Mouse (Mus musculus): ENCODE measurements around the gene Cep112. TPM values are rescaled to one million over a fixed set of nuclear protein-coding genes. Genes with fewer than 3 reads are reported as not detected.

Gene Cep112
- polyA plus RNA-seq, 1 experiment from 2014 or later: 1.4 TPM

DNA sequence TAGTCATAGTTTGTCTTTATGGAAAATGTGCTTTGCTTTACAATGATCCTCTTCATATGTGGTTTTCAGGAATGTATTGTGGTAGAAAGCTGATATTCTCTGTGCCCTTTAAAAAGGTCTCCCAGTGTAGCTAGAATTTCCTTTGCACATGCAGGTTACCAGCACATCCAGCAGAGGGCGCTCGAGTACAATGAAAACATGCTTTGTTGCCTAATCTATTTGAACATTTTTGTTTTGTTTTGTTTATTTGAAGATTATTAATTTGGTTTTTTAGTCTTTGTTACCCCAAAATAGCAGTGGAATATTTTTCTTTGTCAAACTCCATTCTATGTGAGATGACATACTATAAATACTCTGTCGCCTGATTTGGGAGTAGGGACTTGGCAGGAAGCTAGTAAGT lies 24.8 kb downstream of the Cep112 start:
- H3K9ac ChIP-seq: no peak overlapping the region
- 0 out of 2 replicates have a peak, but pooled peaks cover 5% of the 10 kb centered on the region for H3K36me3 ChIP-seq
- no peaks in the 10 kb centered on the region for H3K27me3 ChIP-seq
- no peak overlapping the region for H3K27ac ChIP-seq
- peak; percentile 17 for DNase-seq
- ATAC-seq (ENCODE audit: low read depth): no peak
- no peaks in the 10 kb centered on the region for H3K9me3 ChIP-seq (replicated peaks)
- 26% methylated on average over 3 of the region's 3 CpGs for WGBS (ENCODE audit: insufficient replicate concordance)
- H3K4me3 ChIP-seq (replicated peaks): no peak overlapping the region
- H3K4me2 ChIP-seq: no peak overlapping the region
- no peaks in the 10 kb centered on the region for H3K4me1 ChIP-seq (replicated peaks)

- no peak for DNase-seq
- no peak overlapping the region for H3K4me2 ChIP-seq
- no peak for ATAC-seq (ENCODE audit: low read depth)
- H3K27ac ChIP-seq: no peak overlapping the region
- no peak overlapping the region for H3K9ac ChIP-seq
- H3K4me1 ChIP-seq (replicated peaks): no peaks in the 10 kb centered on the region
- 47% methylated on average over 3 of the region's 3 CpGs for WGBS (ENCODE audit: insufficient replicate concordance)
- no peaks in the 10 kb centered on the region for H3K9me3 ChIP-seq (replicated peaks)
- H3K27me3 ChIP-seq: no peaks in the 10 kb centered on the region
- H3K36me3 ChIP-seq: no peaks in the 10 kb centered on the region
- no peak overlapping the region for H3K4me3 ChIP-seq (replicated peaks)
Measured at GRCm38 (mm10) chr11:108459599-108459998, 34.6 kb downstream of the Cep112 start.

GRCm38 (mm10) chr11:108464138-108464537 lies 39.1 kb downstream of the Cep112 start:
- Histone ChIP-seq H3K4me3 (replicated peaks) (no peak overlapping the region), H3K27me3 (no peaks in the 10 kb centered on the region), H3K4me2 (no peak overlapping the region), H3K9me3 (replicated peaks) (no peaks in the 10 kb centered on the region), H3K4me1 (replicated peaks) (no peaks in the 10 kb centered on the region), H3K9ac (no peak overlapping the region), H3K36me3 (no peaks in the 10 kb centered on the region), H3K27ac (no peak overlapping the region)
- 65% methylated on average over 8 of the region's 8 CpGs for WGBS (ENCODE audit: insufficient replicate concordance)
- no peak for DNase-seq
- ATAC-seq (ENCODE audit: low read depth): no peak

DNA sequence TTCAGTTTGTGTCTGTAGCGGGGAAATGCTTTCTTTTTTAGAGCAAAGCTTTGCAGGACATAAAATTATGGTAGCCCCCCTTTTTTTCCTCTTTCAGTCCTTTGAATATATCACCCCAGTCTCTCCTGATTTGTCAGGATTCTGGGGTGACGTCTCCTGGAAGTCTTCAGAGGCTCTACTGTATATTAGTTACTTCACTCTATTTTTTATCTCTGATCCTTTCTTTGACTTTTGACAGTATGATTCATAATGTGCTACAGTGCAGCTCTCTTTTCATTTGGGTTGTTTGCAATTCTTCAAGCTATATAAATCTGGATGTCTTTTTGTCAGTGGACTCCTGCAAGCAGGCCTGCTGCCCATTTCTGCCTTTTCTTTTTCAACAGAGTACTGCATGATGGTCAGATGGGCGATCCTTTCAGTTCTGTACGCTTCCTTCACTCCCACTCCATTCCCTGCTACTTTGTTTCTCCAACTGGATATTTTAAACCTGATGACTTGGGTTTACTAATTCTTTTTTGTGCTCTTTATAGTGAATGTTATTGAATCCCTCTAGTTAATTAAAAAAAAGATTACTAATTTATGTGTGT lies 39.8 kb downstream of the Cep112 start:
- Histone ChIP-seq H3K4me1 (replicated peaks) (no peaks in the 10 kb centered on the region), H3K27ac (no peak overlapping the region), H3K36me3 (no peaks in the 10 kb centered on the region), H3K4me3 (replicated peaks) (no peak overlapping the region), H3K9ac (no peak overlapping the region), H3K27me3 (no peaks in the 10 kb centered on the region), H3K4me2 (no peak overlapping the region), H3K9me3 (replicated peaks) (no peaks in the 10 kb centered on the region)
- WGBS (ENCODE audit: insufficient replicate concordance): 69% methylated on average over 4 of the region's 4 CpGs
- DNase-seq (no peak), ATAC-seq (ENCODE audit: low read depth) (no peak)

- WGBS (ENCODE audit: insufficient replicate concordance): 25% methylated on average over 7 of the region's 7 CpGs
- no peak for ATAC-seq (ENCODE audit: low read depth)
- no peaks in the 10 kb centered on the region for H3K9me3 ChIP-seq (replicated peaks)
- H3K4me3 ChIP-seq (replicated peaks): no peak overlapping the region
- H3K9ac ChIP-seq: no peak overlapping the region
- no peak overlapping the region for H3K4me2 ChIP-seq
- DNase-seq: no peak
- H3K27me3 ChIP-seq: no peaks in the 10 kb centered on the region
- H3K27ac ChIP-seq: no peak overlapping the region
- H3K36me3 ChIP-seq: no peaks in the 10 kb centered on the region
- no peaks in the 10 kb centered on the region for H3K4me1 ChIP-seq (replicated peaks)
Measured at GRCm38 (mm10) chr11:108475738-108476137, 50.7 kb downstream of the Cep112 start.

- Histone ChIP-seq H3K27me3 (no peaks in the 10 kb centered on the region), H3K36me3 (no peaks in the 10 kb centered on the region), H3K9me3 (replicated peaks) (no peaks in the 10 kb centered on the region), H3K4me2 (no peak overlapping the region), H3K4me3 (replicated peaks) (no peak overlapping the region), H3K27ac (no peak overlapping the region), H3K9ac (no peak overlapping the region), H3K4me1 (replicated peaks) (no peaks in the 10 kb centered on the region)
- no peak for DNase-seq
- whole genome bisulfite sequencing (ENCODE audit: insufficient replicate concordance): 58% methylated on average over 1 of the region's 1 CpGs
- ATAC-seq (ENCODE audit: low read depth): no peak
Measured at GRCm38 (mm10) chr11:108476226-108476625, 51.2 kb downstream of the Cep112 start.

DNA sequence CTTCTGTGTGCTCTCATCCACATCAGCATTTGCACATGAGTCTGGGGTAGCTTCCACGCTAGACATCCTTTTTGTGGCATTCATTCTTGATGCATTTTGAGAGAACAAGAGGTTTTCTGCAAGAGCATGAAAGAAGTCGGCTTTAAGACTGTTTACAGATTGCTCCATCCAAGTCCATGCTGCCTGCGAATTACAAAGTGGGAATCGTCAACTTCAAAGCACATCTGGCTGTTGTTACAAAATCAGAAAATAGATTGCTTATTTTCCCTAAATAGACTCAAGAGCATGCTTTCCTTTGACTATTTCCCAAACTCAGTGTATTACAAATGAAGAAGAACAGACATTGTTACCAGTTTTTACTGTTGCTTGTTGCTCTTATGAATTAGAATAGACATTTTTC lies 59.0 kb downstream of the Cep112 start:
- no peak for DNase-seq

DNA sequence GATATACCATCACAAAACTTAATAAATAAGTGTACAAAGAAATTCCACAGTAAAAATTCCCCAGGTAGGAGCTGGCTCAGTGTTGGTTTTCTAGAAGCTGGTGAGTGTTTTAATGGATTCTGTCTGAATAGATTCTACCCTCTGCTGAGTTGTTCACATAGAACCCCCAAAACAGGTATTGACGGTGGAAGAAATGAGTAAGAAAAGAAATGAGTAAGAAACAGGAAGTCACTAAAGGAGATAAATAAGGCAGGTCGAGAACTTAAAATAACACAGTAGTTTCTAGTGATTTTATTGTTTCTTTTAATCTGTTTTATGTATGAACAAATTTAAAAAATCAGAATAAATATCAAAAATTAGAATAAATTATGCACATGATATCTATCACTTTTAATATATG lies 63.3 kb downstream of the Cep112 start:
- H3K4me1 ChIP-seq (replicated peaks): no peaks in the 10 kb centered on the region
- ATAC-seq (ENCODE audit: low read depth) (no peak), DNase-seq (no peak)
- no peaks in the 10 kb centered on the region for H3K27me3 ChIP-seq
- H3K4me3 ChIP-seq (replicated peaks): no peak overlapping the region
- no peak overlapping the region for H3K9ac ChIP-seq
- WGBS (ENCODE audit: insufficient replicate concordance): 38% methylated on average over 2 of the region's 2 CpGs
- no peak overlapping the region for H3K27ac ChIP-seq
- no peaks in the 10 kb centered on the region for H3K36me3 ChIP-seq
- no peak overlapping the region for H3K4me2 ChIP-seq
- no peaks in the 10 kb centered on the region for H3K9me3 ChIP-seq (replicated peaks)

More for the DNA sequence above, 59.0 kb downstream of the Cep112 start:
- no peak for ATAC-seq (ENCODE audit: low read depth)
- Histone ChIP-seq H3K4me1 (replicated peaks) (no peaks in the 10 kb centered on the region), H3K27me3 (no peaks in the 10 kb centered on the region), H3K9ac (no peak overlapping the region), H3K27ac (no peak overlapping the region), H3K36me3 (no peaks in the 10 kb centered on the region), H3K9me3 (replicated peaks) (no peaks in the 10 kb centered on the region), H3K4me3 (replicated peaks) (no peak overlapping the region), H3K4me2 (no peak overlapping the region)
- WGBS (ENCODE audit: insufficient replicate concordance): 62% methylated on average over 4 of the region's 4 CpGs

- no peak for ATAC-seq (ENCODE audit: low read depth)
- WGBS (ENCODE audit: insufficient replicate concordance): 64% methylated on average over 4 of the region's 4 CpGs
Measured at GRCm38 (mm10) chr11:108489863-108490262, 64.9 kb downstream of the Cep112 start.

DNA sequence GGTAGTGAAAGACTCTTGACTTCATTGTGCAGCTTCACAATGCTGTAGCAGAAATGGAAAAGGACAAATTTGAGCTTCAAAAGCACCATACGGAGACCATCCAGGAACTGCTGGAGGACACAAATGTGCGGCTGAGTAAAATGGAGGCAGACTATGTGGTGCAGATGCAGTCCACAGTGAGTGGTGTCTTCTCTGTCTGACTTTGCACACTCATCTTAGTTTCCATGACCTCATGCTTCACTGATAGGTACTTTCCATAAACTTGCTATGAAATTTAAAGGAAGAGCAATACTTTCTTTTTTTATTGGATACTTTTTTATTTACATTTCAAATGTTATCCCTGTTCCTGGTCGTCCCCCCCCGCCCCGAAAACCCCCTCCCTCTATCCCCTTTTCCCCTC lies 83.2 kb downstream of the Cep112 start:
- Histone ChIP-seq H3K4me1 (replicated peaks) (no peaks in the 10 kb centered on the region), H3K36me3 (no peaks in the 10 kb centered on the region), H3K9ac (no peak overlapping the region), H3K9me3 (replicated peaks) (no peaks in the 10 kb centered on the region), H3K27ac (no peak overlapping the region), H3K4me3 (replicated peaks) (no peak overlapping the region), H3K4me2 (no peak overlapping the region), H3K27me3 (no peaks in the 10 kb centered on the region)
- DNase-seq (no peak), ATAC-seq (ENCODE audit: low read depth) (no peak)
- WGBS (ENCODE audit: insufficient replicate concordance): 76% methylated on average over 5 of the region's 5 CpGs

More at GRCm38 (mm10) chr11:108489863-108490262, 64.9 kb downstream of the Cep112 start:
- Histone ChIP-seq H3K27ac (no peak overlapping the region), H3K4me3 (replicated peaks) (no peak overlapping the region), H3K36me3 (no peaks in the 10 kb centered on the region), H3K9me3 (replicated peaks) (no peaks in the 10 kb centered on the region), H3K4me2 (no peak overlapping the region), H3K4me1 (replicated peaks) (no peaks in the 10 kb centered on the region), H3K27me3 (no peaks in the 10 kb centered on the region), H3K9ac (no peak overlapping the region)
- DNase-seq: no peak

- ATAC-seq (ENCODE audit: low read depth): no peak
- no peak for DNase-seq
- 41% methylated on average over 5 of the region's 5 CpGs for whole genome bisulfite sequencing (ENCODE audit: insufficient replicate concordance)
Measured at GRCm38 (mm10) chr11:108527725-108528363, 102.9 kb downstream of the Cep112 start.

GRCm38 (mm10) chr11:108532901-108533300 lies 107.9 kb downstream of the Cep112 start:
- Histone ChIP-seq H3K27ac (no peak overlapping the region), H3K4me1 (replicated peaks) (no peaks in the 10 kb centered on the region), H3K4me3 (replicated peaks) (no peak overlapping the region), H3K4me2 (no peak overlapping the region), H3K27me3 (no peaks in the 10 kb centered on the region), H3K9ac (no peak overlapping the region), H3K36me3 (no peaks in the 10 kb centered on the region), H3K9me3 (replicated peaks) (no peaks in the 10 kb centered on the region)
- DNase-seq: no peak
- 63% methylated on average over 1 of the region's 1 CpGs for WGBS (ENCODE audit: insufficient replicate concordance)
- no peak for ATAC-seq (ENCODE audit: low read depth)

More at GRCm38 (mm10) chr11:108527725-108528363, 102.9 kb downstream of the Cep112 start:
- Histone ChIP-seq H3K36me3 (no peaks in the 10 kb centered on the region), H3K9me3 (replicated peaks) (no peaks in the 10 kb centered on the region), H3K4me2 (no peak overlapping the region), H3K4me1 (replicated peaks) (no peaks in the 10 kb centered on the region), H3K9ac (no peak overlapping the region), H3K27me3 (no peaks in the 10 kb centered on the region), H3K4me3 (replicated peaks) (no peak overlapping the region), H3K27ac (no peak overlapping the region)
